Mouse (Mus musculus) MEL (cell line): ENCODE results near the gene Dpt. TPM values are rescaled to one million over a fixed set of nuclear protein-coding genes. Genes with fewer than 3 reads are reported as not detected.

Source experiments
- DNase-seq: peaks from one replicate; pipeline ENCODE4 v3.0.0; 2011; ENCODE audit warnings: low read depth, low spot score
- H3K27ac ChIP-seq: 2 replicates; pipeline ENCODE4 v1.5.1; 2012; ENCODE audit warnings: low read depth, mild to moderate bottlenecking, control low read depth, low read length, moderate library complexity; ENCODE audit not compliant: control insufficient read depth
- H3K27me3 ChIP-seq, 2 experiments: fragments of 150-350 bp in 1 of 2; sonication (generic) in 1 of 2; 2 replicates each; pipeline ENCODE4 v1.6.1; 2012; ENCODE audit warnings: low read length in 2 of 2, mild to moderate bottlenecking in 2 of 2, improper control_type of control experiment in 1 of 2, moderate library complexity in 1 of 2; ENCODE audit not compliant: insufficient read depth in 2 of 2, control insufficient read depth in 1 of 2
- H3K36me3 ChIP-seq, 2 experiments: 2 replicates each; pipeline ENCODE4 v1.6.1; 2012 to 2014; ENCODE audit warnings: low read length in 2 of 2, improper control_type of control experiment in 1 of 2, inconsistent platforms in 1 of 2, mild to moderate bottlenecking in 1 of 2; ENCODE audit not compliant: insufficient read depth in 2 of 2, control insufficient read depth in 1 of 2
- H3K4me1 ChIP-seq, 2 experiments: fragments of 150-350 bp in 1 of 2; sonication (generic) in 1 of 2; 2 replicates each; pipeline ENCODE4 v1.6.1; 2012; ENCODE audit warnings: low read length in 2 of 2, improper control_type of control experiment in 1 of 2, mild to moderate bottlenecking in 1 of 2; ENCODE audit not compliant: insufficient read depth in 2 of 2, control insufficient read depth in 1 of 2
- H3K4me3 ChIP-seq, 2 experiments: fragments of 150-350 bp in 1 of 2; sonication (generic) in 1 of 2; 2 replicates each; pipeline ENCODE4 v1.5.1; 2012; ENCODE audit warnings: low read depth in 2 of 2, low read length in 2 of 2, mild to moderate bottlenecking in 2 of 2, moderate library complexity in 2 of 2, control low read depth in 1 of 2, improper control_type of control experiment in 1 of 2; ENCODE audit not compliant: control insufficient read depth in 1 of 2, insufficient read depth in 1 of 2
- H3K79me2 ChIP-seq: 2 replicates; pipeline ENCODE4 v1.6.1; 2012; ENCODE audit warnings: mild to moderate bottlenecking, low read length, moderate library complexity; ENCODE audit not compliant: control insufficient read depth, poor library complexity, insufficient read depth
- H3K9ac ChIP-seq: 2 replicates; pipeline ENCODE4 v1.6.1; 2012; ENCODE audit warnings: low read depth, mild to moderate bottlenecking, control low read depth, low read length, moderate library complexity; ENCODE audit not compliant: control insufficient read depth, poor library complexity, severe bottlenecking
- H3K9me3 ChIP-seq: fragments of 150-350 bp; sonication (generic); replicated peaks from 2 replicates; pipeline ENCODE4 v1.6.1; 2012; ENCODE audit warnings: mild to moderate bottlenecking, low read length, improper control_type of control experiment, moderate library complexity; ENCODE audit not compliant: insufficient read depth
- CHD1 ChIP-seq: IDR thresholded peaks from 2 replicates; pipeline ENCODE4 v1.6.1; 2012; ENCODE audit warnings: low read depth, mild to moderate bottlenecking, inconsistent platforms, low read length, improper control_type of control experiment
- CTCF ChIP-seq, 3 experiments: IDR thresholded peaks in 2 of 3; conservative IDR thresholded peaks in 1 of 3; 2 replicates each; pipeline ENCODE4 v1.5.1; 2011 to 2012; ENCODE audit warnings: low read length in 3 of 3, low read depth in 2 of 3, mild to moderate bottlenecking in 2 of 3, improper control_type of control experiment in 1 of 3, inconsistent platforms in 1 of 3, mixed read lengths in 1 of 3, moderate library complexity in 1 of 3; ENCODE audit not compliant: control insufficient read depth in 1 of 3, insufficient read depth in 1 of 3, poor library complexity in 1 of 3, severe bottlenecking in 1 of 3
- E2F4 ChIP-seq: IDR thresholded peaks from 2 replicates; pipeline ENCODE4 v1.6.1; 2011; ENCODE audit warnings: low read depth, low read length, improper control_type of control experiment, borderline replicate concordance
- ELF1 ChIP-seq: IDR thresholded peaks from 2 replicates; pipeline ENCODE4 v1.6.1; 2014; ENCODE audit warnings: low read depth, mild to moderate bottlenecking, inconsistent platforms, low read length, improper control_type of control experiment, moderate library complexity
- ETS1 ChIP-seq: IDR thresholded peaks from 2 replicates; pipeline ENCODE4 v1.6.1; 2012; ENCODE audit warnings: low read depth, mild to moderate bottlenecking, inconsistent platforms, low read length, improper control_type of control experiment, moderate library complexity
- GABPA ChIP-seq: IDR thresholded peaks from 2 replicates; pipeline ENCODE4 v1.6.1; 2012; ENCODE audit warnings: low read depth, mild to moderate bottlenecking, inconsistent platforms, low read length, improper control_type of control experiment, moderate library complexity
- KAT2A ChIP-seq: conservative IDR thresholded peaks from 2 replicates; pipeline ENCODE4 v1.6.1; 2012; ENCODE audit warnings: low read depth, low read length, improper control_type of control experiment, inconsistent platforms
- MAFK ChIP-seq: IDR thresholded peaks from 2 replicates; pipeline ENCODE4 v1.6.1; 2011; ENCODE audit warnings: low read depth, mild to moderate bottlenecking, low read length, improper control_type of control experiment, borderline replicate concordance
- POLR2A ChIP-seq, 2 experiments: IDR thresholded peaks; 2 replicates each; pipeline ENCODE4 v1.6.1; 2011 to 2012; ENCODE audit warnings: low read length in 2 of 2, mild to moderate bottlenecking in 2 of 2, control low read depth in 1 of 2, improper control_type of control experiment in 1 of 2, low read depth in 1 of 2, moderate library complexity in 1 of 2; ENCODE audit not compliant: control insufficient read depth in 1 of 2, insufficient read depth in 1 of 2, poor library complexity in 1 of 2
- POLR2AphosphoS2 ChIP-seq: IDR thresholded peaks from 2 replicates; pipeline ENCODE4 v1.6.1; 2011; ENCODE audit warnings: low read length, improper control_type of control experiment
- SIN3A ChIP-seq: IDR thresholded peaks from 2 replicates; pipeline ENCODE4 v1.6.1; 2012; ENCODE audit warnings: low read length, improper control_type of control experiment, inconsistent platforms
- SMC3 ChIP-seq: IDR thresholded peaks from 2 replicates; pipeline ENCODE4 v1.6.1; 2011; ENCODE audit warnings: low read depth, low read length, improper control_type of control experiment
- TCF12 ChIP-seq: IDR thresholded peaks from 2 replicates; pipeline ENCODE4 v1.6.1; 2014; ENCODE audit warnings: low read depth, mild to moderate bottlenecking, inconsistent platforms, low read length, improper control_type of control experiment, moderate library complexity
- USF1 ChIP-seq: IDR thresholded peaks from 2 replicates; pipeline ENCODE4 v1.6.1; 2014; ENCODE audit warnings: low read depth, mild to moderate bottlenecking, inconsistent platforms, low read length, improper control_type of control experiment, moderate library complexity
- USF2 ChIP-seq, 2 experiments: IDR thresholded peaks; 2 replicates each; pipeline ENCODE4 v1.6.1; 2011 to 2012; ENCODE audit warnings: improper control_type of control experiment in 2 of 2, low read length in 2 of 2, borderline replicate concordance in 1 of 2, inconsistent platforms in 1 of 2, low read depth in 1 of 2, mild to moderate bottlenecking in 1 of 2; ENCODE audit not compliant: insufficient read depth in 1 of 2
- ZC3H11A ChIP-seq: IDR thresholded peaks from 2 replicates; pipeline ENCODE4 v1.6.1; 2012; ENCODE audit warnings: low read depth, mild to moderate bottlenecking, inconsistent platforms, low read length, improper control_type of control experiment
- ZMIZ1 ChIP-seq: IDR thresholded peaks from 2 replicates; pipeline ENCODE4 v1.6.1; 2012; ENCODE audit warnings: low read depth, mild to moderate bottlenecking, inconsistent platforms, low read length, improper control_type of control experiment, moderate library complexity
- ZNF384 ChIP-seq: IDR thresholded peaks from 2 replicates; pipeline ENCODE4 v1.6.1; 2012; ENCODE audit warnings: low read depth, mild to moderate bottlenecking, inconsistent platforms, low read length, improper control_type of control experiment
- polyA plus RNA-seq, 2 experiments: library from polyadenylated mRNA; stranded (reverse) in 1 of 2; unstranded in 1 of 2; fragments of >175 nt in 1 of 2; fragments of >200 nt in 1 of 2; gene quantifications; 2 replicates each; pipeline versions ENCODE4 v1.2.1 to v1.2.4; 2012; ENCODE audit warnings: low replicate concordance in 2 of 2, low read depth in 1 of 2; ENCODE audit not compliant: insufficient read length in 2 of 2, insufficient read depth in 1 of 2, missing spikeins in 1 of 2
- total RNA-seq: library from RNA; depleted of rRNA; stranded (reverse); fragments of 300-350 nt; gene quantifications from 2 replicates; pipeline ENCODE4 v1.2.3, GENCODE M21; 2012

Gene Dpt
- total and polyA plus RNA-seq, 3 experiments = not detected

- no peaks in the 10 kb centered on the region for H3K27me3 ChIP-seq
- no peaks in the 10 kb centered on the region for H3K9me3 ChIP-seq
- TF ChIP-seq ELF1 = no peak
- no peak for TF ChIP-seq ZNF384
- no peak for TF ChIP-seq CTCF (IDR thresholded peaks at IDR 0.05 in 2 of 3, conservative IDR thresholded peaks at IDR 0.05 in 1 of 3; ENCODE audit: control insufficient read depth in 1 of 3, insufficient read depth in 1 of 3, low read depth in 2 of 3, low read length in 3 of 3, poor library complexity in 1 of 3, severe bottlenecking in 1 of 3)
- no peak for TF ChIP-seq MAFK
- TF ChIP-seq USF2 (IDR thresholded peaks at IDR 0.05; ENCODE audit: borderline replicate concordance in 1 of 2, insufficient read depth in 1 of 2, low read depth in 1 of 2, low read length in 2 of 2) = no peak
- TF ChIP-seq E2F4 = no peak
- TF ChIP-seq ETS1 = no peak
- no peak for TF ChIP-seq SMC3
- TF ChIP-seq GABPA = no peak
- TF ChIP-seq ZMIZ1 = no peak
- no peaks in the 10 kb centered on the region for H3K36me3 ChIP-seq
- no peaks in the 10 kb centered on the region for H3K4me1 ChIP-seq
- no peak overlapping the region for H3K27ac ChIP-seq
- no peaks in the 10 kb centered on the region for H3K79me2 ChIP-seq
- no peak overlapping the region for H3K9ac ChIP-seq
- H3K4me3 ChIP-seq = no peak overlapping the region
- no peak for DNase-seq
Measured at GRCm38 (mm10) chr1:164758401-164758800, 38.0 kb upstream of the Dpt start.

- Histone ChIP-seq H3K4me3 (no peak overlapping the region), H3K36me3 (no peaks in the 10 kb centered on the region), H3K27ac (no peak overlapping the region), H3K79me2 (no peaks in the 10 kb centered on the region), H3K27me3 (no peaks in the 10 kb centered on the region), H3K9me3 (no peaks in the 10 kb centered on the region), H3K4me1 (no peaks in the 10 kb centered on the region), H3K9ac (no peak overlapping the region)
- no peak for TF ChIP-seq CHD1
- TF ChIP-seq USF1 = no peak
- TF ChIP-seq ZMIZ1 = no peak
- TF ChIP-seq KAT2A = no peak
- TF ChIP-seq SIN3A = no peak
- TF ChIP-seq POLR2AphosphoS2 = no peak
- no peak for TF ChIP-seq TCF12
- TF ChIP-seq ZC3H11A = no peak
- no peak for TF ChIP-seq POLR2A (IDR thresholded peaks at IDR 0.05; ENCODE audit: control insufficient read depth in 1 of 2, insufficient read depth in 1 of 2, low read depth in 1 of 2, low read length in 2 of 2, poor library complexity in 1 of 2)
- no peak for TF ChIP-seq ZNF384
- no peak for DNase-seq
Measured at GRCm38 (mm10) chr1:164762276-164762675, 34.2 kb upstream of the Dpt start.
